Mouse (Mus musculus): Measurements from ENCODE around the gene Gm20826.
"Not testable (repeated sequence)": the region's sequence is repeated elsewhere in the genome, so short reads cannot be mapped to it uniquely, and the experiment has no call there.

Gm20826 gene

DNA sequence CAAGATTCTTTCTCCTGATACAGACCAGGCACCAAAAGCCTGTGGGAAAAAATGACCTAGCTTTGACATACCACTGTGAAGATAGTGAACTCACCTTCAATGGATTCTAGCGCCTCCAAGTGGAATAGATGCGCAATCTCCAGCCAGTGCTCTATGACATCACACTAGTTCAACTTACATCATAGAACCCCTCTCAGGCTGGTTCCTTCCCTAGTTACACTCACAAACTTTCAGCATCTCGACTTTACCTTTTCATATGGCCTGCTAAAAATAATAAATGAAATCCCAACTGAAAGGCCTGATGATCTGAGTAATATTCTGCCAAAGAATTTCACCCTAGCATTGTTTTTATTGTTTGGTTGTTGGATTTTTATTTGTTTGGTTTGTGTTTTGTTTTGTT is at the start of gene Gm20826:
Gene Gm20826 (minus strand): TSS at position 101 of the 400 bp plus-strand sequence.
- not testable (repeated sequence) for DNase-seq (ENCODE audit: low read depth, low spot score)

All from skeletal muscle tissue, adult 2 months (tissue).